Mouse (Mus musculus): Measurements from ENCODE around the gene Fblim1.
A peak's percentile ranks its signal among the peaks of the same experiment; 100 is the strongest.

The Fblim1 gene

DNA sequence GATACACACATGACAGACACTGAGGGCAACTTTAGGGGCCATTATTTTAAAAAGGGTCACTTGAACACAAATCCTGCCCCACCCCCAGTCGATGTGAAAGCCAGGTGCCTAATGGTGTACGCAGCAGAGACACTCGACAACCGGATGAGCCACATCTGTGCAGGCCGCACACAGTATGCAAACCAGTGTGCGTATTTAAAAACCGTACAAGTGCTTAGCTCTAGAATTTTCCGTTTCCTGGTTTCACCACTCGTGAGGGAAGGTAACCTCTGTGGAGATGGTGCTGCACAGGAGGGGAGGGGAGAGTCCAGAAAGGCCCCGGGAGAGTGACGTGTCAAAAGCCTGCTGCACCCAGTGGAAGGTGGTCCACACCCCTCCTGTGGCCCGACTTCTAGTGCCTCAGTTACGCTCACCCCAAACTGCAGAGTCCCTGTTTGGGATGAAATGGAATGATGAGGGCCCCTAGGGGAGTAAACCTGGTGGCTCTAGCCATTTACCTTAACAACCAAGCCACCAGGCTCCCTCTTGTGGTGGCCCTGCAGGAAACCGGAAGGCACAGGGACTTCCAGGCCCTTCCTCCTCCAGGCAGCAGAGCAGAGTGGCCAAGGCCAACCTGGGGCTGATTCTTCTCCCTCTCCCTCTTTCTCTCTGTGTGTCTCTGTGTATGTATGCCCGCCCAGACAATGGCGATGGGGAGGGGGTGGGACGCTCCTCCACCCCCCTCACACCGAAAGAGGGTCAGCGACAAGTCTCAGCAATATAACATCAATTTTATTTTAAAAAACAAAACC, 19.3 kb upstream of the Fblim1 start:
- no peak for DNase-seq (ENCODE audit: low spot score in 2 of 2)

DNA sequence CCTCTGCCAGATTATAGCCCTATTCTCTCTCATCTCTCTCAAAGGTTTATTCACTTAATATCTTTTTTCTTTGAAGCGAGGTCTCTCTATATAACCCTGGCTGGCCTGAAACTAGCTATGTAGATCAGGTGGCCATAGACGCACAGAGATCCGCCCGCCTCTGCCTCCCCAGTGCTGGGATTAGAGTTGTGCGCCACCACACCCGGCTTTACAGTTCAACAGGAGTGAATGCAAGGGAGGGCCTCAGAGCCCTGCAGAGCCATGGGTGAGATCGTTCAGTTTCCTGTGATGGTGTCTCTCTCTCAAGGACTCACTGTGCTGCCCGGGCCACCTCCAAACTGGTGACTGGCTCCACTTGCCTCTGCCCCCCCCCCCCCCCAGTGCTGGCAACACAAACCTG, 18.2 kb upstream of the Fblim1 start:
- no peak for DNase-seq (ENCODE audit: low spot score in 2 of 2)

DNA sequence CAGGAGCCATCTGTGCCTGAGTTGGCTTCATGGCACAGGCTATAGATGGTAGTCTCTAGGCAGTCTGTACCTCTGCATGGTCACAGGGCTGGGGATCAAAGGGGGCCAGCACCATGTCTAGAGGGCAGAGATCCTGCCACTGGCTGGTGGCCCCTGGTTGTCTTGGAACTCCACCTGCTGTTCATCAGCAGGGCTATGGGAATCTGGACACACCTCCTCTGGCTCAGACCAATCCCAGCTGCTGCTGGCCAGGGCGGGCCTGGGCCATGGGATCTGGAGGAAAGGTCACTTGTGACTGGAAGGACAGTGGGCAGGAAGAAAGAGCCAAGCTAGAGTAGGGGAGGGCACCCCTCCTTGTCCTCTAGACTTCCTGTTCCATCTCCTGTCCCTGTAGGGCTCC, 17.8 kb upstream of the Fblim1 start, which contains the start of gene Slc25a34:
Gene Slc25a34, minus strand, starts transcription at position 156 of the 400 bp plus-strand sequence.
- no peak for DNase-seq (ENCODE audit: low spot score in 2 of 2)

DNA sequence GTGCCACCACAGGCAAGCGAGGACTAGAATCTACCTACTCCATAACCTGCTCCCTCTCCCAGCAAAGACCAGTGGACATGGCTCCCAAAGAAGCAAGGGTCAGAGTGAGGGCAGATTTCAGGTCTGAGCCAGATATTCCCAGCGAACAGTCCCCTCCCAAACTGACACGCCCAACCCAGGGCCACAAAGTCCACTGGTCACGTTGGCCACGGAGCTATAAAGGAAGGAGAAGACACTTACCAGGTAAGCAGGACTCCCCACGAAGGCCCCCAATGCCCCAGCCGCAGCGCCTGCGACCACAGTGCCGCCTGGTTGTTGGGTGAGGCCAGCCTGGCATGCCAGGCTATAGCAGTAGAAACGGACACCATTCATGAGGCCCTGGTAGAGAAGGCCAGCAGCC, 17.1 kb upstream of the Fblim1 start:
- DNase-seq (ENCODE audit: low spot score in 2 of 2): no peak

DNA sequence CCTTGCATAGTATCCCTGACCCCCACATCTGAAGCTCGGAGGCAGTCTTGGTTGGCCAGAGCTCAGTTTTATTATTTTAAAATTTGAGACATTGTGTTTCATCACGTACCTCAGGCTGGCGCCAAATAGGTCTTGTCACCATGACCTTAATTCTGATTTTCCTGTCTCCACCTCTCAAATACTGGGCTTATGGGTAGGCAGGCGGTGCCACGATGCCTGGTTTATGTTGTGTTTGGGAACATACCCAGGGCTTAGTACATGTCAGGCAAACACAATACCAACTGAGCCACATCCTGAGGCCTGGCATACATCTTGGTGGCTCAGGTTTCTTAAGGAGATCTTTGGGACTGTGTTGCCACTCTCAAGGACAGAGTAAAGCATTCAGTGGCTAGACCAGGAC, 16.7 kb upstream of the Fblim1 start:
- DNase-seq (ENCODE audit: low spot score in 2 of 2): no peak

DNA sequence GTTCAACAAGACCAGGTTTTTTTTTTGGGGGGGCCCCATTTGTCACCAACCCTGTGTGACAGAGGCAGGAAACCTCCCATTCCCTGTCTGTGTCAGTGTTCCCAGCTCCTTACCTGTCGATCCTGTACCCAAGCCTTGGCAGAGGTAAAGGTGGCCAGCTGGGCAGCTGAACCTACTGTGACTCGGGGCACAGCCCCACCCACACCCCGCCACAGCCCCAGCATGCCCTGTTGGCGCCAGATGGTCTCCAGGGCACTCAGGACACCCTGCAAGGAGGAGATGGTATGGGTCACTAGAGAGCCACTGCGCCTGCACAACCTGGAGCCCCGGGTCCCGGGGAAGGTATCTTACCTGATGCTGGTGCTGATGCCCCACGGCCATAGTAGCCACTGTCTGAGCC, 16.2 kb upstream of the Fblim1 start:
- no peak for DNase-seq (ENCODE audit: low spot score in 2 of 2)

DNA sequence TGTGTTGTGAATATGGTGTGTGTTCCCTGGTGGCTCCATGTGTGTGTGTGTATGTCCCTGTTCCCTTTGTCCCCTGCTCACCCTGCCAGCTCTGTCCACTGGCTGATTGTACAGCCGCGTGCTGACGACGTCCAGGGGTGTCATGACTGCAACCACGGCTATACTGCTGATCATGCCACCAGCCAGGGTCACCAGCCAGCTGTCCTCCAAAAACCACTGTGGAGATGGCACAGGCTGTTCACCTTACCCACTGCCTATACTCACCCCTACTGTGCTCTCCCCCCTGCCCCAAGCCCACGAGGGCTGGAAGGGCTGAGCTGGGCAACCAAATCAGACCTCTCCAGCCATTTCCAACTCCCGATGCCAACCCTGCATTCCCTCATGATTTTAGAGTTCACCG, 15.4 kb upstream of the Fblim1 start:
- DNase-seq (ENCODE audit: low spot score in 2 of 2): no peak

DNA sequence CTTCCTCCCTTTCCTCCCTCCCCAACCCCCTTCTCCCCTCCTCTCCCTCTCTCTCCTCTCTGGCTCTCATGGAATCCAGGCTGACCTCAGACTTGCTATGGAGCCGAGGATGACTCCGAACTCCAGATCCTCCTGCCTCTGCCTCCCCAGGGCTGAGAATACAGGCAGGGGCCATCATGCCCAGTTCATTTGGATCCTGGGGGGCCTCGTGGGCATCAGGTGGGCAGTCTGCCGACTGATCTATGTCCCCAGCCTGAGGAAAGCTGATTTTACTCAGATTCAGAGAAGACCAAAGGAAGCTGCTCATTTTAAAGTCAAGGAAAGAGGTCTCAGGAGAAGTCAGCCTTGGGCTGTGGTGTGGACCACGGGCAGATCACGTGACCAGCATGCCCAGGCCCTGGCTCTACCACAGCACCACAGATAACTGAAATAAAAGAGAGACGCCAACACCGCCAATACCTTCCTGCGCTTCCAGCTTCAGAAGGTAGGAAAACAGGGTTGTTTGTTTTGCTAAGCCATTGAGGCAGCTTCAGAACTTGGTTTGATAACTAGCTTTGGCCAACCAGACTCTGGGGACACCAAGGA, 13.5 kb upstream of the Fblim1 start:
- no peak for DNase-seq (ENCODE audit: low spot score in 2 of 2)

DNA sequence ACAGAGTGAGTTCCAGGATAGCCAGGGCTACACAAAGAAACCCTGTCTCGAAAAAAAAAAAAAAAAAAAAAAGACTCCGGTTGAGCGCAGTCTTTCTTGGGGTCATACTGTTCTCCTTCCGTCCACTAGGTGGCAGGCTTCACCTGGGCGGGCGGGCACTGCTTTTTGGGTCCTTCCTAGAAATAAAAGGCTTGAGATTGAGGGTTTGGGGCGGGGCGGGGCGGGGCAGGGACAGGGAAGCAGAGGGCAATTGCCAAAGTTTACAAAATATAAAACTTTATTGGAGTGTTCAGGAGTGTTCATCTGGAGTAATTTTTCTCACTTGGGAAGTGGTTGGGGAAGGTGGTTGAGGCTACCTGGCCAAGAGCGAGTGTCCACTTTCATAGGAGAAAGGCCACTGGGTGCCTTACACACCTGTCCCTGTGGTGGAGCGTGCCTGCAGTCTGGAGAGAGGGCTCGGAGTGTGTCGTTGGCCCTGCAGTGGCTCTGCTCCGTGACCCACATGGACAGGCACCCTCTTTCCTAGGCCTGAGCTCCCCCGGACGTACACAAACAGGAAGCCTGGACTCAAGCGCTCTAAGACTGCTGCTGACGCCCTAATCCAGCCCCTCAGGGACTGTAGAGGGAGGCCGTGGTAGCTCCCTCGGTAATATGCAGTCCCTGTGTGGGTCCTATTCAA, 12.8 kb upstream of the Fblim1 start, which contains the start of gene Tmem82:
Gene Tmem82, minus strand, starts transcription at position 69 of the 679 bp plus-strand sequence.
- peak; percentile 40 to 79 for DNase-seq (ENCODE audit: low spot score in 2 of 2)

DNA sequence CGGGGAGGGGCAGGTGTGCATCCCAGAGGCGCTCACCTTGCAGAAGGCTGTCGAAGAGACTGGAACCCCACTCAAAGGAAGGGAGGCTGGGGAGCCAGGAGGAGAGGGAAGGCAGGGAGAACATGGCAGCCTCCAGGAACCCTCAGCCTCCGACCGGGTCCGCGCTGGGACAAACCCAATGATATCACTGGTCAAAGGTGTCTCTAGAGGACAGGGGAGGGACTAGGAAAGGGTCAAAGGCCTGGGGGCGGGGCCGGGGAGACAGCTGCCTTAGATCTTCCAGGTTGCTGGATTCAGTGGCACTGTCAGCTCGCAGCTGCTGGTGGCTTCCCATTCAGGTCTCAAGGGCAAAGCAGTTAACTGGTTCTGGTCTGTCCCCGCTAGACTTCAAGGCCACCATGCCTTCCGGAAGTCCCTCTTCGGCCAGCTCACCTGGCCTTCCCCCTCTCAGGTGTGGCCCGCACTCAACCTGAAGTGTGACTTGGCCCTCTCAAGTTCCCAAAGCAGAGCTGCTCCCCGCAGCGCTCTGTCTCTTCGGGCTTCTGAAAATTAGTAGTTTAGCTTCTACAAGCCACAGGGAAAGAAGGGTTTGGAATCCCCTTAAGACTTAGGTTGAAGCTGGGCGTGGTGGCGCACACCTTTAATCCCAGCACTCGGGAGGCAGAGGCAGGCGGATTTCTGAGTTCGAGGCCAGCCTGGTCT, 12.1 kb upstream of the Fblim1 start:
- peak in 1 of 2 experiments; percentile 25 for DNase-seq (ENCODE audit: low spot score in 2 of 2)

DNA sequence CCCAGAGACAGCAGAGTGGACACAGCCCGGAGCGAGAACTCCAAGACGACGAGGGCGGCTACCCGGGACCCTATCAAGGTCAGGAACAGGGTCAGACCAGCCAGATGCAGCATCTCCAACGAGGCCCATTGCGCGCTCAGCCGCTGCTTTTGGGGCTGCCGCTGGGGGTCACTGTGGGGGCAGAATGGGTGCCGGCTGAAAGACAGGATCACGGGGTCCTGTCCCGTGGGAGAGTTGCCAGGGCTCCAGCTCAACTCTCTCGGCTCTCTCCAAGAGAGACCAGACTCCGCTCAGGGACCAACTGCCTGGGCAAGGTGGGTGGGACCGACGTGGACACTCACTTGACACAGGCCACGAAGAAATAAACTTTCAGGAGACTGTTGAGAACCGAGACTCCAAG, 11.4 kb upstream of the Fblim1 start:
- peak; percentile 38 to 79 for DNase-seq (ENCODE audit: low spot score in 2 of 2)

DNA sequence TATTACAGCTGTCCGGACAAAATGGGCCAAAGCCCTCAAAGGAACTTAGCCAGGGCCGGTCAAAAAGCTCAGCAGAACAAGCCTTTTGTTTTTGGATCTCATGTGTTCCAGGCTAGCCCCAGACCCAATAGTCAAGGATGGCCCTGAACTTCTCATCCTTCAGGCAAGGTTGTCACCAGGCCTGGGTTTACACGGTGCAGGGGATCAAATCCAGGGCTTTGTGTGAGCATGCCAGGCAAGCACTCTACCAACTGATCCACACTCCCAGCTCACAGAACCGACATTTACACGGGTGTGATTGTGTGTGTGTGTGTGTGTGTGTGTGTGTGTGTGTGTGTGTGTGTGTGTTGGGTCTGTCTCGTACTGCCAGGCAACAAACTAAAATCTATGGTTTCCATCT, 10.9 kb upstream of the Fblim1 start:
- no peak for DNase-seq (ENCODE audit: low spot score in 2 of 2)

DNA sequence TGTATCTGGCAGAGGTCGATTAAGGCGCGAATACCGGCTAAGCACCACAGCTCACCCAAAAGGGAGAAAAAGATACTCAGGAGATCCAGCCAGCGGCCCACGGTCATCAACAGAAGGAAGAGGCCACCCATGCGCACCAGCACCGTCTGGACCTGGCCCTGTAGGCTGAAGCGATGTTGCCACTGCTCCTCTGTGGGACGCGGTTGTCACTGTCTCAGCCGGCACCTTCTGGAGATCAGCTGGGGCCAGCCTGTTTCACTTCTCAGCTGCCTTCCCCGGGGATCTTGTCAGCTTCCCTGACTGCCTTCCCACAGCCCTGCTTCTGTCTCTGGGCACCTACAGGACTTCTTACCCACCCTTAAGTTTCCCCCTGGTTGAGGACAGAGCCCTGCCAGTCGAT, 9.1 kb upstream of the Fblim1 start:
- no peak for DNase-seq (ENCODE audit: low spot score in 2 of 2)

DNA sequence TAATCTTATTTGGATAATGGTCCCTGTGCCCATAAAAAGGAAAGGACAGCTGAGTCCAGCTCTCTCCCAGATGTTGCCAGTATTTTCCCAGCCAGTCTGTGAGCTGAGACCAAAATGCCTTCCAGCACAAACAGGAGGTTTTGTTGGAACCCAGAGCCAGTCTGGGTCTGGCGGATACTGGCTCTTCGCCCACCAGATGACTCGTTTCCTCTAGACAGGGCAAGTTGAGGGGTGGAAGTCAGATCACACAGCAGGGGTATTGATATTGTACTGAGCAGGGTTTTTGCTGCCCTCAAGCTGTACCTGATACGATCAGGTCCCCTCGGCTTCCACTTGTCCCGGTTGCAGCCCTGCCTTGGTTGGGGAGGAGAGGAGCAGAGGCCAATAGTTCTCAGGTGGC, 3.6 kb upstream of the Fblim1 start:
- DNase-seq (ENCODE audit: low spot score in 2 of 2): no peak

DNA sequence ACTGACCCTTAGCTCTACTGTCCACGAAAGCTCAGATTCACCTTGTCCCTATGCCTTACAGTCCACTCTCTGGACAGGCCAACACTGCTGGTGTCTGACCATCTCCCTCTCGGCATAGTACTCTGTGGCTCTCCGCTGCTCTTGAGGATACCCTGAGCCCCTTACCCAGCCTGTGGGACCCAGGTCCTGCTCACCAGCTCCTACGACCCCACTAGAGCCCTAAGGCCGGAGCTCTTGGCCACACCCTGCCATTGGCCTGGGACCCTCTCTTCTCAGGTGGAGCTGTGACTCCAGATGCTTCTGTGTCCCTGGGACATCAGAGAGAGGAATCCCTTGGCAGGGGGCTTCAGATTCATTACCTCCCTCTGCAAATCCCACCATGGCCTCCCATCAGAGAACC, 475 bp downstream of the Fblim1 start:
- no peak for DNase-seq (ENCODE audit: low spot score in 2 of 2)

DNA sequence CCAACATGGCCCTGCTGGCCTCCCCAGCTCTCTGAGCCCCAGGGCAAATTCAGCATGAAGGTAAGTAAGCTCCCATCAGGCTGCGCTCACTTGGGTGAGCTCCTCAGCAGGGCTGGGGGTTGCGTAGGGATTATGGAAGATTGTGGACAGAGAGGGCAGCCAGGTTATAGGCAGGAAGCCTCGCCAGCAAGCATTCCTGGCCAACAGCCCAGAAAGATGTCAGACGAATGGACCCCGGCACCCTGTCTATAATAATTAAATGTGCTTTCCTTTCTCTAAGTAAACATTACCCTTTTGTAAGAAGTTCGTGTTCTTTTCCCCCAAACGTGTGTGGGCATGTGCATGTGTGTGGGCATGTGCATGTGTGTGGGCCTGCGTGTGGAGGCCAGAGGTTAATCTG, 1.4 kb downstream of the Fblim1 start:
- DNase-seq (ENCODE audit: low spot score in 2 of 2): no peak

DNA sequence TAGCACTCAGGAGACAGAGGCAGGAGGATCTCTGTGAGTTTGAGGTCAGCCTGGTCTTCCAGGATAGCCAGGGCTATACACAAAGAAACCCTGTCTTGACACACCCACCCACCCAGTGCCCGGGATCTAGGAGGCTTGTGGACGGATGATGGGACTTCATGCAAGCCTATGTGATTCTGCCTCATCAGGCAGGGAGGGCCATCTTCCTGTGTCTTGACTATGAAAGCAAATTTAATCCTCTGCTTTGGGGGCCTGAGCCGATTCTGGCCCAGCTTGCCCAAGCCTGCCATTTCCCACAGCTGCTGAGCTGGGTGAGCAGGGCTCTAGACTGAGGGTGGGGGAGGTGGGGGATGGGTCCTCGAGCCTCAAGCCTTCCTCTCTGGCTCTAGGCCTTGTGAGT, 2.0 kb downstream of the Fblim1 start:
- no peak for DNase-seq (ENCODE audit: low spot score in 2 of 2)

DNA sequence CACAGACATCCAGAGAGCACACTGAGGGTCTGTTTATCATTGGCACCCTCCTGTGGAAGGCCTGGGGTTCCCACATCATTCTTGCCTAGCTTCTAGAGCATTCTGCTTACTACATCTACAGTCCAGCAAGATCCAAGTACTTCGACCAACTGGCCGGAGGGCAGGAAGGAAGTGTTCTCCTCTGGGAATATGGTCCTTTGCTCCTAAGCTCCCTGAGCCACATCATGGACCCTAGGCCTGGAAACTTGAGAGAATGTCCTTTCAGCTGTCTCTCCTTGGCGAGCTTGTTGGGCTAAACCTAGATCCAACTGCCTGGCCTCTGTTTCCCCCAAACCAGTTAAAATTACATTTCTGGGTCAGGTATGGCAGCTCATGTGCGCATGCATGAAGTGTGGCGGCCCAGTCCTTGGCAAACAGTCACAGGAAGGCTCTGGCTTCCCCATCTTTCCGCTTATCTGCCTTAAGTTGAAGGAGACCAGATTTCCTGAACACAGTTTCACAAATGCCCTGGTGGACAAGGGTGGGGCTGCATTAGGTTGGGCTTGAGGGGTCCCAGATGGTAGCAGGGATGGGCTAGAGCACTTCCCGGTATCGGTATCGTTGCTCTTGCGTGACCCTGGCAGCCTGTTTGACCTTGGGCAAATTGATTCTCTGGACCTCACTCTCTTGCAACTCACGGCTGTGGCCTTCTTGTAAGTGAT, 3.2 kb downstream of the Fblim1 start:
- no peak for DNase-seq (ENCODE audit: low spot score in 2 of 2)

DNA sequence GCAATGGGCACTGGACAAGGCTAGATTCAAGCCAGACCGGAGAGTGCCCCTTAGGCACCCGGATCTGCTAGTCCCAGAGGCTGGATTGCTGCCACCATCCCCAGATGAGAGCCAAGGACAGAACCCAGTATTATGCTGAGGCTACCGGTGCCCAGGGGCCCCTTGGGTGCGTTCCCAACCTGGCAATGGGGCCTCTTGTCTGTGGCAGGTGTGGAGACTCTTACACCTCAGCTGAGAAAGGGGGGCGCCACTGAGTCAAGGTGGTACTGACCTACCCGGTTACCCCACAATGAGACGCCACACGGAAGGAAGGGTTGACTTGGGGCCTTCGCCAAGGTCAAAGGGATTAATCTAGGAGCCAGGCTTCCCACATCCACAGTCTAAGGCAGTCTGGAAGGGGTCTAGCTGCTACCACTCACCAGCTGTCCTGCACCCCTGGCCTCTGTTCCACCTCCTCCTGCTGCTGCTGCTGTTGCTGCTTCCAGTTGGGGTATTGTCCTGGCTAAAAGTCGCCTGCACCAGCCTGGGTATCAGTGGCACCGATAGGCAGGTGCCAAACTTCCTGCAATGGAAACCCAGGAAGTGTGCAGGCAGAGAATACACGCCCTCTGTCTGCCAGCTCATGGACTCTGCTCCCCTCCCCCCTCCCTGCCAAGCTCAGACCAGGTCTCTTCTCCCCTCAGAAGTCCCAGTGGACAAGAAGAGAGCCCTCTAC, 4.6 kb downstream of the Fblim1 start:
- DNase-seq (ENCODE audit: low spot score in 2 of 2): no peak

DNA sequence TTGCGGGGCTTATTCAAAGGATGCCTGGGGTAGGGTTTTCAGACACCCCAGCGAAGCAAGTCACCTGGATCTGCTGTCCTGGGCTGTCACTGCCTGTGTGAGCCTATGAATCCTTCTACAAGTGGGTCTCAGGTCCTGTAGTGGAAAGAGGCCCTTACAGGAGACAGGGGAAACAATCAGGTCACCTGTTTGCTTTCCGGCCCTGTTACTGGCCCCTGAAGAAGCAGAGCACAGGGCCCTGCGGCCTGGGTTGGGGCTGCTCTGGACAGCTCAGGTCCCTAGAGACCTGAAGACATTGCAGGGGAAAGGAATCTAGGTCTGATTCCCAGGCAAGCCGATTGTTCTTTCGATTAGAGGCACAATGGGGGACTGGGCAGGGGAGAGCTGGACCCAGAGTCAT, 5.5 kb downstream of the Fblim1 start:
- no peak for DNase-seq (ENCODE audit: low spot score in 2 of 2)

Data from spleen, postnatal 10 days (tissue).